Mouse (Mus musculus): ENCODE measurements around the gene Loxl3.

The Loxl3 gene

DNA sequence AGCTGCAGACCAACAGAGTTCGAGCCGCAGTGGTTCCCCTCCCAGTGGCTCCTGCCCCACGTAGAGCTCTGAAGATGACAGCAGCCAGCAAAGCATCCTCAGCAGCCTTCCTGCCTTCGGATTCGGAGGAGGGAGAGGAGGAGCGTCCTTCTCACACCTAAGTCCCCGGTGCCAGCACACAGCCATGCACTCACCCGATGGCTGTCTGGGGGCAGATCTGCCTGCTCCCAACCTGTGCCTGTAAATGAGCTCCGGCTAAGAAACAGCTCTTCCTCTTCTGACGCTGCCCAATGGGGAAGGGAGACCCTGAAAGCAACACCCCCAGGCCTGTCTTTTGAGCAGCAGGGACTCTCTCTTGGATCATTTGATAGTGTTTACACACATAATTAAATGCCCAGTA lies 4.2 kb upstream of the Loxl3 start:
- no peak for TF ChIP-seq GATA4 (IDR thresholded peaks at IDR 0.05; ENCODE audit: insufficient replicate concordance, low read length)

DNA sequence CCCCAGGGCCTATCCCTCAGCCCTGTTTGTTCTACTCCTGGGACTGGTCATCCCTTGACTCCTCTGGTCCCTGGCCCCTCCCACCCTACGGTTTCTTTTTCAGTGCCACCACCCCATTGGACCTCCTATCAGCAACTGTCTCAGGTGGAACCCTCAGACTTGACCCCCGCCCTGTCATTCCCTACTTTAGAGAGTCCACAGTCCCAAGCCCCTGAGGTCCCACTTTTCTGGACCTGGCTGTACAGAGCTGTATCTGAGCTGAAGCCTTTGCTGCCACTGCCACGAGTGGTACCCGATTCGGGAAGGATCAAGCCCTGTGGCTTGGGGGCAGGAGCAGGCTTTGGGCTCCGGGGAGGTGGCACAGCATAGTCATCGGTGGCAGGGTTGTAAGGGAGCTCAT lies 2.9 kb upstream of the Loxl3 start:
- no peak for TF ChIP-seq GATA4 (IDR thresholded peaks at IDR 0.05; ENCODE audit: insufficient replicate concordance, low read length)

DNA sequence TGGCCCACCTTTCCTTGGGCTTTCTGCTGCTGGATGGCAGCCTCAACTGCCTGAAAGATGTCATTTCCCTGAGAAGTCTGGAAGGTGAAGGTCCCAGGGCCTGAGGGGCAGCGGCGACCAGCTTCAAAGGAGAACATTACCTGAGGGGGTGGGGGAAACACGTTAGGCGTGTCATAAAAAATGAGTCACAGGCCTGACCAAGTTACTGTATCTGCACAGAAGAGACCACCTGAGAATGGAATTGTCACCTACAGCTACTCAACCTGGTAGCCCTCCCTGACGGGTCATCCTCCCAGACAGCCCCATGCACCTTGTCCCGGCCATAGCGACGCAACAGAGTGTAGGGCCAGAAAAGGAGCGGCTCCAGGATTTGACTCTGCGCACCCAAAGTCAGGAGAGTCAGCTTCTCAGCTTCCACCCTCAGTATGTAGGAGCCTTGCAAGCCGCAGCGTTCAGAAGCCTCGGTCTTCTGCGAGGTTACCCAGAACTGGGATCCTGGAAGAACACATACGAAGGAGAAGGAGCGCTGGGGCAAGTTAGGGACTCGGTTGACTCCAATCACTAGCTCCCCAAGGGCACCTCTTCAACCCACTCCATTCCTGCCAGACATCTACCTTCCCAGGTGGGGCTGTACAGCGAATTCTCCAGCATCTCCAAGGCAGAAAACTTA lies 1.9 kb upstream of the Loxl3 start:
- TF ChIP-seq GATA4 (IDR thresholded peaks at IDR 0.05; ENCODE audit: insufficient replicate concordance, low read length), result no peak

DNA sequence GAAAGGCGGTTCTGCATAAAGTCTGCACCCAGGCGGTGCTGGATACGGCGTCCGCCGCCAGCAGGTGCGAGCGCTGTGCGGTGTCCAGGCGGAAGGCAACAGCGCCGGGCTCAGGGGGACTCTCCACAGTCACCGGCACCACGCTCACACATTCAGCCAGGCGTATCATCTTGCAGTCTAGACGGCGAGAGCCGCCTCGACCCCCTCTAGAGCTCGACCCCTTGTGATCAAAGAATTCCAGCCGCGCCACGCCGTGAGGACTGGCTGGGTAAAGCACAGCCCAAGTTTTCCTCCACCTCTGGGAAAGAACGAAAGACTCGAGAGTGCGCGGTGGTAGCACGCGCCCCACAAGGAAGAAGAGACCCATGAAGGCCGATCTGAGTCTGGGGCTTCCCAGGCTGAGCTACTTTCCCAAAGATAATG lies 1.2 kb upstream of the Loxl3 start:
- TF ChIP-seq GATA4 (IDR thresholded peaks at IDR 0.05; ENCODE audit: insufficient replicate concordance, low read length), result no peak

DNA sequence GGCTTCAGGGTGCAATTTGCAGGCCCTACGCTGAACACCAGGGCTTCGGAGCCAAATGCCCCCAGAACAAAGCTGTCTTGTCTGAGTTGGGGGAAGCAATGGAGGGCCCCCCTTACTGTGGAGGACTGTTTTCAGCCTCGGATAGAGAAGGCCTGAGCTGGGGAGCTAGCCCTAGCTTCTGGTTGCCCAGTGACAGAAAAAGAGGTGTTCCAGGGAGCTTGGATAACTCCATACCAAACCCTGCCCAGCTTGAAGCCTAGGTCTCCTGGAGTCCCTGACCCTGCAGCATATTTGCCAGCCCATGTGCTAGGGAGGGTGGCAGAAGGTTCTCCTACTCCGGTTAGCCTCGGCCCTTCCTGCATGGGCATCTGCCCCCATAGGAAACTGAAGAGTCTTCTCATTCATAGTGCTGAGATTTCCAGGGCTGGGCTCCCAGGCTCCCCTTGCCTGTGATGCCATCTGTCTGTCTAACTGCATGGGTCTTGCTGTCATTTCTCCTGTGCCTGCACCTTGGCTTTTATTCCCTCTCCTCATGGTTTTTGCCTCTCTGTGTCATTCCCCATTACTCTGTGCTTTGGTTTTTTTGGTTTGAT lies 586 bp downstream of the Loxl3 start:
- TF ChIP-seq GATA4 (IDR thresholded peaks at IDR 0.05; ENCODE audit: insufficient replicate concordance, low read length), result no peak

DNA sequence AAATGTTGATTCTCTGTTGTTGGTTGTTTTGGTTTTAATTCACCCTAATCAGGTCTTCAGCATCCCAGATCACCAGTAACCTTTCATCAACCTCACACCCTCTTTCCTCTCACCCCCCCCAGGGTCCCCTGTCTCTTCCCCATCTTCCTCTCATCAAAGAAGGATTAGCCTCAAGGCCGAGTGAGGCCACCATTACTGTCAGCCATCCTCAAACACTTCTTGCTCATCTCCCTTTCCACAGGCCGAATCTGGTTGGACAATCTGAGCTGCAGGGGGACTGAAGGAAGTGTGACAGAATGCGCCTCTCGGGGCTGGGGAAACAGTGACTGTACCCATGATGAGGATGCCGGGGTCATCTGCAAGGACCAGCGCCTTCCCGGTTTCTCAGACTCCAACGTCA lies 3.2 kb downstream of the Loxl3 start:
- no peak for TF ChIP-seq GATA4 (IDR thresholded peaks at IDR 0.05; ENCODE audit: insufficient replicate concordance, low read length)

DNA sequence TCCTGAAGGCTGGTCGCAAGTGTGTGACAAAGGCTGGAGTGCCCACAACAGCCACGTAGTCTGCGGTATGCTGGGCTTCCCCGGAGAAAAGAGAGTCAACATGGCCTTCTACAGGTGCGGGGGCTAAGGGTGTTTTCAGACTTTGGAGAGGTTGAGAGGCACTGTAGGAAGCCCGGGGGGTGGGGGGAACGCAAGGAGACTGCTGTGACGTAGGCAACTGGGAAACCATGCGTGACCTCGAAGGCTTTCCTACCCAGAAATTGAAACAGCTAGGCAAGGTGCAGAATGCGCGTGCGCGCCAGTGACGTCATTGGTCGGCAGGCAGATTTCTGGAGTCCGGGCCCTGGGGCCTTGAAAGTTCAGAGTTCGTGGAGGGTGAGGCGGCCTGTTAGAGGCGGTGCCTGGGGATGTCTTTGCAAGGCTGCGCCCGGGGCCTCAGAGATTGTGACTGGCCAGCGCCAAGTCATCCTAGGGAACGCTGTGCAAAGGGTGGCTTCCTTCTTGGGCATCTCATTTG lies 4.6 kb downstream of the Loxl3 start:
- no peak for TF ChIP-seq GATA4 (IDR thresholded peaks at IDR 0.05; ENCODE audit: insufficient replicate concordance, low read length)

DNA sequence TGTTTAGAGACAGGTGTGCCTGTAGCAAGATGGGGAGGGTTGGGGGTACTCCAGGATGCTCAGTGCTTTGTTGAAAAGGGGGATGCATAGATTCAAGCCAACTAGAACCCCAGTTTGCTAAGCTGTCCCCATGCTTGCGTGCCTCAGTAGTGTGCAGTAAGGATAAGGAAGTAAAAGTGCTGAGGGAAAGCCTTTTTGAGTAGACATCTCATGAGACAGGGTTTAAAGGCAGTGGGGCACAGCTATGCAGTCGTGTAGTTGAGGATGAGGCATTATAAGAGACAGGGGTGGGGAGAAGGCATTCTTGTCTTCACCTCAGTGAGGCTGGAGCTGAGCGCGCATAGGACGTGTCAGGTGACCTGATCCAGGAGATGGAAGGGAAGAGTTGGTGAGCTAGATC lies 6.6 kb downstream of the Loxl3 start:
- TF ChIP-seq GATA4 (IDR thresholded peaks at IDR 0.05; ENCODE audit: insufficient replicate concordance, low read length), result no peak

DNA sequence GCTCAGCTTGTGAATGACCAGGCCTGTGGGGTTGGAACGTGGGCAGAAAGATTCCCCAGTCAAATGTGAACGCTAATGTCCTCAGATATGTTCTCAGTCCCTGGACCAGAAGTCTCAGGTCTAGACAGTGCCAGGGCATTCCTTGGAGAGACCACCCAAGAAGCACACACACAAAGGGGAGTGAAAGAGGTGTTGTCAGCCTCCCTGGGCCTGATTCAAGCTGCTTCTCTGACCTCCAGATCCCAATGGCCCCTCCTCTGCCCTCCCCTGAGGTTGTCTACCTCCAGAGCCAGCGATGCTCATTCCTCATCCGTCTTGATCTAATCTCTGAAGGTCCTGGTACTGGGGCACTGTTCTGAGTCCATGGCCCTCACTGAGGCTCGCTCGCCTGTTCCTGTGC lies 9.6 kb downstream of the Loxl3 start:
- TF ChIP-seq GATA4 (IDR thresholded peaks at IDR 0.05; ENCODE audit: insufficient replicate concordance, low read length), result no peak

DNA sequence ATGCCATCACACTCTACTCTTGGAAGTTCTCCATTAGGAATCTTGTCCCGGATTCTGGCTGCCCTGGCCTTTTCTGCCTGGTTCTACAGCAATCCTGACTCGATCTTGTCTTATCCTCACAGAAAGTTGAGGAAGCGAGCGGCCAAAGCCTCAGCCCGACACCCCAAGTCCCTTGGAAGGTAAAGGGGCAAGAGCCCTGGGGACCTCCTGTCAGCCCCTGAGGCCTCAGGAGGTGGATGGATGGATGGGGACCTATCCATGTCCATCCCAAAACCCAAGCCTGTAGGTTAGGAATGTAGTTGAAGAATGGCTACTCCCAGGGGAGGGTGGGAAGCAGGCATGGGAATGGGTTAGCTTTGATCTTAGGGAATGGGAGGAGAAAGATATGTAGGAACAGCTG lies 10.0 kb downstream of the Loxl3 start:
- no peak for TF ChIP-seq GATA4 (IDR thresholded peaks at IDR 0.05; ENCODE audit: insufficient replicate concordance, low read length)

DNA sequence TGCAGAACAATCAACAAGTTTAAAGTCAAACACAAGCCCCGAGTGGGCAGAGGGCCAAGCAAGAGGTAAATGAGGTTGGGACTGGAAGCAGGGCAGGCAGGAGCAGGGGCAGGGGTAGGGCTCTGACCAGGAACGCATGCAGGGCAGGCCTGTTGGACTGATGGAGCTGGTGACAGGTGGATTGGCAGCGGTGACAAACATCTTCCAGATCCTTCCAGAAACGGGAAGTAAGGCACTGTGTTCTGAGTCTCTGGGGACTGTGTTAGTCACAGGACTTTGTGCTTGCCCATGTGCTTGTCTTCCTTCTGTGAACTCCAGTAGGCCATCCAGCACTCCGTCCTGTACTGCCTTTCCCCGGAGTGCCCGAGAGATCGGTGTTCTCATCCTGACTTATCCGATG lies 10.8 kb downstream of the Loxl3 start:
- no peak for TF ChIP-seq GATA4 (IDR thresholded peaks at IDR 0.05; ENCODE audit: insufficient replicate concordance, low read length)

DNA sequence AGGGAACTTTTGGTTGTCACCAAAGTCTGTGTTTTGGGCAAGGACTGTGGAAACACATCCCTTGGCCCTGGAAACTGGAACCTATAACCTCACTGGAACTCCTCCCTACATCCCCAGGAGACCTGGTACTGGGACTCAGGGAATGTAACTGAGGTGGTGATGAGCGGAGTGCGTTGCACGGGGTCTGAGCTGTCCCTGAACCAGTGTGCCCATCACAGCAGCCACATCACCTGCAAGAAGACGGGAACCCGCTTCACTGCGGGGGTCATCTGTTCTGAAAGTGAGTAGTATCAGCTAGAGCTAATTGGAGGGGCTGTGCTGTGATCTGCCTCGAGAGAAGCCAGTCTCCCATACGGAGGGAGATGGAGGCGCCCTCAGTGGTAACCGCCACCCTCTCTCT lies 15.4 kb downstream of the Loxl3 start:
- no peak for TF ChIP-seq GATA4 (IDR thresholded peaks at IDR 0.05; ENCODE audit: insufficient replicate concordance, low read length)

DNA sequence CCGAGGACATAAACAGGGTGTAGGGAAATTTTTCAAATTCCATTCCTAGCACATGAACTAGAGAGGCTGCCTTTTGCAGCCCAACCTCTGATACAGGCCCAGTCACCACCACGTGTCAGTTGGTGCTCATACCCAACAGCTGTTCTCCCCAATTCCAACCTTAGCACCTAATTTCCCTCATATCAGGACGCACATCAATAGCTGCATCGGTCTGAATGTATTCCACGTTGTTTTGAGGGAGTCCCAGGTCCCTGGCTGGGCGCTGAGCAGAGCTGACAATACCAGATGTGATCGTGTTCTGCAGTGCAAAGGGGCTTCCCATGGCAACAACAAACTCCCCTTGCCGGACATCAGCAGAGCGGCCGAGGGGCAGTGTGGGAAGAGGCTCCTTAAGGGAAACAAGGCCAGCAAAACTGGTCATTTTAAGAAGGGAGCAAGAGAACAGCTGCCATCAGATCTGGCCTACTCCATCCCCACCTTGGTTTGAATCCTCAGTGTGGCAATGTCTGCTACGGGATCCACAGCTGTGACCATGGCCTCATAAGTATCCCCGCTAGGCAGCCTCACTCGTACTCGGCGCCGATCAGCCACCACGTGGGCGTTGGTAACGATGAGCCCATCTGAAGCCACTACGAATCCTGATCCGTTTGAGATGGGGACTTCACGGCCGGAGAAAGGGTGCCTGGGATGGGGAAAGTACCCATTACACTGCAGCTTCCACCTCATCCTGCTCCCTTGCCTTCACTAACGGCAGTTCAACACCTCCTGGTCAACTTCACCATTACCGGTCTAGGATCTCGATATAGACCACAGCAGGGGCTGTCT lies 19.4 kb downstream of the Loxl3 start:
- no peak for TF ChIP-seq GATA4 (IDR thresholded peaks at IDR 0.05; ENCODE audit: insufficient replicate concordance, low read length)

DNA sequence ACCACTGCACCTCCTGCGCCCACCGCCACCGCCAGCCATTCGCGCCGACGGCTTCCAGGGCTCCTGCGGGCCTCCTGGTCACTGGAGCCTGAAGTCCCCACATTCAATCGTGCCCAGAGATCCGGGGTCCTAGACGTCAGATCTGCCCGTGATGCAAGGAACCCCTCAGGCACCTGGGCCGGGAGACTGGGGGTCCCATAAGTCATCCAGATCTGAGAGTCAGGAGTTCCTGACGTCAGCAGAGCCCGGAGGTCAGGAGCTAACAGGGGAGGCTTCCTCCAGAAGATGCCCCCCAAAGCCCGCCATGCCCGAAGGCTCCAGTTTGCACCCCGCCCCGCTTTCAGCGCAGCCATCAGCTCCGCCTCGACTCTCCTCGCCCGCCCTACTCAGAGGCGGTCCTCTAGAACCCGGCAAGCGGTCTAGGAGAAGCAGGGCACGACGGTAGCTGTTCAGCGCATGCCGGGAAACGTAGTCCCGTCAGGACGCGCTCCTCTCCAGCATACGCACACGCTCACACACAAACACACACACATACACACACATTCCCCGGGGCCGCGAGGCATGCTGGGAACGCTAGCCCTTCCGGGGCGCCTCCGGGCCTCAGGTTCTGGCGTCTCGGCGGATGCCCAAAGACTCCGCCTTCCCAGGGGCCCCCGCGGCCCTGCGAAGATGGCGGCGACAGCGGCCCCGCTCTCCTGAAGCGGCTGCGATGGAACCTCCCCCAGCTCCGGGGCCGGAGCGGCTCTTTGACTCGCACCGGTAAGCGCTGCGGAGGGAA lies 20.3 kb downstream of the Loxl3 start, which contains the start of gene Aup1:
Gene Aup1 (plus strand): TSS at position 448 of the 778 bp plus-strand sequence.
- peak; percentile 85; the same call in 1 of the 2 replicates for TF ChIP-seq GATA4 (IDR thresholded peaks at IDR 0.05; ENCODE audit: insufficient replicate concordance, low read length)

DNA sequence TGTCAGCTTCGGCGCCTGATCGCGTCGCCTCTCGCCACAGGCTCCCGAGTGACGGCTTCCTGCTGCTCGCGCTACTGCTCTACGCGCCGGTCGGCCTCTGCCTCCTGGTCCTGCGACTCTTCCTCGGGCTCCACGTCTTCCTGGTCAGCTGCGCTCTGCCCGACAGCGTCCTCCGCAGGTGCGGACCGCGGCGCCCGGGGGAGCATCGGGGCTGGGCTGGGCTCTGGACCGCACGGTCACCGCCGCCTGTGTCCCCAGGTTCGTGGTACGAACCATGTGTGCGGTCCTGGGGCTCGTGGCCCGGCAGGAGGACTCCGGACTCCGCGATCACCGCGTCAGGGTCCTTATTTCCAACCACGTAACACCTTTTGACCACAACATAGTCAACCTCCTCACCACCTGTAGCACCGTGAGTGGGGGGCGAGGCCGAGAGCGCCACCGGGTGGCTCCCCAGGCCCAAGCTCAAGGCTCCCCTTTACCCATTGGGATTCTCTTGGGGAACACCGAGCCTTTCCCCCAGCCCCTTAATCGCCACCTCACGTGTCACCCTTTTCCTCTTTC lies 21.0 kb downstream of the Loxl3 start, which contains the start of gene Htra2:
Gene Htra2 (minus strand): TSS at position 403 of the 561 bp plus-strand sequence.
- TF ChIP-seq GATA4 (IDR thresholded peaks at IDR 0.05; ENCODE audit: insufficient replicate concordance, low read length), result no peak

All from liver, adult (tissue).